Mouse (Mus musculus) small intestine, adult 2 months (tissue): ENCODE results near the gene Olfr153.

ENCODE experiments used
- CTCF ChIP-seq: fragments of 200-500 bp; IDR thresholded peaks from 2 replicates; pipeline ENCODE4 v1.5.1; 2012; ENCODE audit warnings: low read depth, mild to moderate bottlenecking, control low read depth, inconsistent platforms, low read length, moderate library complexity, mixed read lengths; ENCODE audit not compliant: insufficient replicate concordance, insufficient read length; ENCODE audit errors: extremely low read depth
- POLR2A ChIP-seq: fragments of 200-500 bp; IDR thresholded peaks from 2 replicates; pipeline ENCODE4 v1.6.1; 2012; ENCODE audit warnings: low read depth, mild to moderate bottlenecking, control low read depth, inconsistent platforms, low read length, moderate library complexity

- TF ChIP-seq CTCF (no peak), POLR2A (no peak)
These were observed 13.8 kb downstream of the Olfr153 start, which contains the start of gene Olfr1128 for GRCm38 (mm10) chr2:87545442-87545841.
